Mouse (Mus musculus) megakaryocyte, embryonic 14.5 days (primary cell): ENCODE data around the gene Ugt2a1.

Experiments used
- FLI1 ChIP-seq: IDR thresholded peaks from 2 replicates; pipeline ENCODE4 v1.6.1; 2012; ENCODE audit warnings: low read length, inconsistent platforms, mixed read lengths
- GATA1 ChIP-seq: IDR thresholded peaks from 3 replicates; pipeline ENCODE4 v1.6.1; 2012; ENCODE audit warnings: mixed read lengths, low read length, inconsistent platforms, borderline replicate concordance

DNA sequence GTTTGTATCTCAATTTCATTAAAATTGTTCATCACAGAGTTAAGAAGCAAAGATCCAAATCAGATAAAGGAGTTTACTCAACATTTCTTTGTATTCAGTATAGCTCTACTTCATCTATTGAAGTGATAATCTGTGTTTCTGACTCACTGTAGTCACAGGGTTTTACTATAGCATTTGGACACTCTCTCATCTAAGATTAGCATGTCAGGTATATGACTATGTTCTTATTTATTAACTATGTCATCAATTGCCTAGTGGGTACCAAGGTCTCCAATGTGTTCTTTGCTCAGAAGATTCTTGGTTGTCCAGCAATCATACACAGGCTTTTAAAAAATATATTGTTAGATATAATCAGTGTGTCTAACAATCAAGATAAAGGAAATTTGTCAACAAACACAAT is 35.2 kb downstream of the Ugt2a1 start:
- no peak for TF ChIP-seq GATA1
- no peak for TF ChIP-seq FLI1
